Mouse (Mus musculus) embryonic fibroblast, embryonic 13.5 days (primary cell): Measurements from ENCODE around the gene Sel1l3.

Source experiments
- CTCF ChIP-seq: IDR thresholded peaks from 2 replicates; pipeline ENCODE4 v1.5.1; 2011; ENCODE audit warnings: mild to moderate bottlenecking, control low read depth, low read length, moderate library complexity, borderline replicate concordance; ENCODE audit not compliant: insufficient read depth
- POLR2A ChIP-seq: IDR thresholded peaks from 2 replicates; pipeline ENCODE4 v1.6.1; 2011; ENCODE audit warnings: low read depth, mild to moderate bottlenecking, control low read depth, low read length, moderate library complexity

- no peak for TF ChIP-seq POLR2A
- no peak for TF ChIP-seq CTCF
These were observed 39.3 kb downstream of the Sel1l3 start for GRCm38 (mm10) chr5:53174461-53174860.
